Mouse (Mus musculus): ENCODE results near the gene Gabpb2. TPM values are rescaled to one million over a fixed set of nuclear protein-coding genes. Genes with fewer than 3 reads are reported as not detected.
"Not testable (repeated sequence)": the region's sequence is repeated elsewhere in the genome, so short reads cannot be mapped to it uniquely, and the experiment has no call there.

The Gabpb2 gene
- polyA plus RNA-seq, 1 experiment from 2014 or later, result 3.9 TPM

- Histone ChIP-seq H3K27me3 (ENCODE audit: control insufficient read depth, insufficient read depth, low read length) (no peaks in the 10 kb centered on the region), H3K4me2 (replicated peaks) (peak overlapping the region; percentile 70), H3K4me3 (replicated peaks; ENCODE audit: low read length) (peak overlapping the region; percentile 67), H3K27ac (peak overlapping the region; percentile 98), H3K4me1 (replicated peaks; ENCODE audit: control insufficient read depth, insufficient read depth, low read length) (peaks cover 51% of the 10 kb centered on the region), H3K9me3 (ENCODE audit: control insufficient read depth, low read length) (no peaks in the 10 kb centered on the region), H3K9ac (peak overlapping the region; percentile 86), H3K36me3 (replicated peaks; ENCODE audit: control insufficient read depth, insufficient read depth) (peaks cover 48% of the 10 kb centered on the region)
- WGBS, result 4% methylated on average over 1 of the region's 1 CpGs
- ATAC-seq (ENCODE audit: low FRiP score) (no peak), DNase-seq (ENCODE audit: low spot score) (peak; percentile 60)
Measured at GRCm38 (mm10) chr3:95227214-95227613, 9.5 kb upstream of the Gabpb2 start.

DNA sequence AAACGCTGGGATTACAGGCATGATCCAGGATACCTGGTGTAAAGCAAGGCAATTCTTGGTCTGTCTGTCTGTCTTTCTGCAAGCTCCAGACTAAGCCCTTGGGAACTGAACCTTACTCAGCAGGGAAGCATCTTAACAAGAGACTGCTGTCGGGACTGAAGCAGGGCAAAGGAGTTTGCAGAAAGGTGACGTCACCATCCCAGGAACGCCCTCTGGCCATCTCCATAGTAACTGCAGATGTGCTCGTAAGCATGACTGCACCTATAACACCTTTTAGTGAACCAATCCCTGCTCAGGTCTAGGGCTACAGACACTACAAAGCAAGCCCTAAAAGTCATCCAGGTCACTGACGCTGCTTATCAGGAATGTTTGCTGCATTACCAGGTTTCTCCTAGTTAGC is 6.6 kb upstream of the Gabpb2 start:
- H3K9ac ChIP-seq, result no peak overlapping the region

GRCm38 (mm10) chr3:95223041-95223440 is 5.3 kb upstream of the Gabpb2 start:
- H3K36me3 ChIP-seq (replicated peaks; ENCODE audit: control insufficient read depth, insufficient read depth), result peaks cover 76% of the 10 kb centered on the region
- H3K9me3 ChIP-seq (ENCODE audit: control insufficient read depth, low read length), result no peaks in the 10 kb centered on the region
- H3K4me3 ChIP-seq (replicated peaks; ENCODE audit: low read length), result no peak overlapping the region
- no peak overlapping the region for H3K4me2 ChIP-seq (replicated peaks)
- 93% methylated on average over 2 of the region's 2 CpGs for WGBS
- ATAC-seq (ENCODE audit: low FRiP score) (no peak), DNase-seq (ENCODE audit: low spot score) (no peak)
- H3K27me3 ChIP-seq (ENCODE audit: control insufficient read depth, insufficient read depth, low read length), result no peaks in the 10 kb centered on the region
- H3K27ac ChIP-seq, result no peak overlapping the region
- H3K9ac ChIP-seq, result no peak overlapping the region
- H3K4me1 ChIP-seq (replicated peaks; ENCODE audit: control insufficient read depth, insufficient read depth, low read length), result peaks cover 32% of the 10 kb centered on the region

More for the DNA sequence above, 6.6 kb upstream of the Gabpb2 start:
- Histone ChIP-seq H3K36me3 (replicated peaks; ENCODE audit: control insufficient read depth, insufficient read depth) (peaks cover 68% of the 10 kb centered on the region), H3K4me3 (replicated peaks; ENCODE audit: low read length) (no peak overlapping the region), H3K27me3 (ENCODE audit: control insufficient read depth, insufficient read depth, low read length) (no peaks in the 10 kb centered on the region), H3K4me2 (replicated peaks) (peak overlapping the region; percentile 30), H3K9me3 (ENCODE audit: control insufficient read depth, low read length) (no peaks in the 10 kb centered on the region), H3K4me1 (replicated peaks; ENCODE audit: control insufficient read depth, insufficient read depth, low read length) (peaks cover 29% of the 10 kb centered on the region), H3K27ac (no peak overlapping the region)
- ATAC-seq (ENCODE audit: low FRiP score) (no peak), DNase-seq (ENCODE audit: low spot score) (peak; percentile 50)
- 28% methylated on average over 6 of the region's 6 CpGs for WGBS

DNA sequence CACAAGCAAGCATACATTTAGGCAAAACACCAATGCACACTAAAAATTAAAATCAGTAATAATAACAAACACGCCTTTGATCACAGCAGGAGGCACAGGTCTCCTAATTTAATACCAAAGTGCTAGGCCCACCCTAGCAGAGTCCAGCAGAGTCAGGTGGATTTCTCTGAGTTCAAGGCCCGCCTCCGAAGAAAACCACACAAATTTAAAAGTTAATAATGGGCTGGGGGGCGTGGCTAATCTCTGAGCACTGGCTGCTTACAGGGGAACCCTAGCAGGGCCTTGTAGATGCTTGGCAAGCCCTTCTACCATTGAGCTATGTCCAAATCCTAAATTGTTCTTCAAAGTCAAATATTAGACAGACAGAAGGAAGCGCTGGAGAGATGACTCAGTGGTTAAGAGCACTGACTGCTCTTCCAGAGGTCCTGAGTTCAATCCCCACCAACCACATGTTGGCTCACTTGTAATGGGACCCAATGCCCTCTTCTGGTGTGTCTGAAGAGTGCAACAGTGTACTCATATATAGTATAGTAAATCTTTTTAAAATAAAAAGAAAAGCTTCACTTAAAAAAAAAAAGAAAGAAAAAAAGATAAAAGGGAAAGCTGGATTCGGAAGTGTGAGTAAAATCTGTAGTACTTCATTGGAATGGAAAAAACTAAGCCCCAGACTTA is 886 bp upstream of the Gabpb2 start:
- peaks cover 64% of the 10 kb centered on the region for H3K36me3 ChIP-seq (replicated peaks; ENCODE audit: control insufficient read depth, insufficient read depth)
- H3K4me3 ChIP-seq (replicated peaks; ENCODE audit: low read length), result peak overlapping the region; percentile 66

DNA sequence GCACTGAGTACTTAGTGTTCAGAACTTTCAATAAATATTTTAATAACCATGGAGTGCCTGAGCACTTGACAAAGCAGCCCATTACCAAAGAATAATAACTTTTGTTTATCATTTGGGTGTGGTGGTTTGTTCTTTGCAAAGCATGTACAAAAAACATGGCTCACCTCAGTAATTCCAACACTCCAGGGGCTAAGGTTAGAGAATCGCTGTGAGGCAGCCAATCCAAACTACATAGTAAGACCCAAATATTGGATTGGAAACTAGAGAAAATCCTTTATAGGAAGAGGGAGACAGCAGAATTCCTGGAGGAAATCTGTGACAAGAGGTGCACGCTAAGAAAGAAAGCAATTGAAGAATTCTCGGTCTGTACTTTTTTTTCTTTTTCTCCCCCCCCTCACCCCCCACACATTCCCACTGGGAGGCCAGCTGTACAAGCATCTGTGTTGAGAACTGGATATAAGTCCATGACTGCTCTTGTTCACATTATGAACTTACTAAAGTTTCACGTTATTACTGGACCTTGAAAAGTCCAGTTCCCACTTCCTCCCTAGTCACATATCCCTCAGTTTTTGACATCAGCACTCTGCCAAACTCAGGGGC is 961 bp downstream of the Gabpb2 start:
- ATAC-seq (ENCODE audit: low FRiP score) (no peak), DNase-seq (ENCODE audit: low spot score) (no peak)
- 26% methylated on average over 4 of the region's 4 CpGs for WGBS
- peaks cover 47% of the 10 kb centered on the region for H3K36me3 ChIP-seq (replicated peaks; ENCODE audit: control insufficient read depth, insufficient read depth)
- H3K27ac ChIP-seq, result peak overlapping the region; percentile 93
- H3K27me3 ChIP-seq (ENCODE audit: control insufficient read depth, insufficient read depth, low read length), result no peaks in the 10 kb centered on the region
- peak overlapping the region; percentile 66 for H3K4me3 ChIP-seq (replicated peaks; ENCODE audit: low read length)
- H3K9ac ChIP-seq, result peak overlapping the region; percentile 92
- no peaks in the 10 kb centered on the region for H3K9me3 ChIP-seq (ENCODE audit: control insufficient read depth, low read length)
- H3K4me2 ChIP-seq (replicated peaks), result peak overlapping the region; percentile 68
- H3K4me1 ChIP-seq (replicated peaks; ENCODE audit: control insufficient read depth, insufficient read depth, low read length), result 0 out of 2 replicates have a peak, but pooled peaks cover 12% of the 10 kb centered on the region

More for the DNA sequence above, 886 bp upstream of the Gabpb2 start:
- 82% methylated on average over 6 of the region's 6 CpGs for WGBS
- peak overlapping the region; percentile 68 for H3K4me2 ChIP-seq (replicated peaks)
- no peak for ATAC-seq (ENCODE audit: low FRiP score)
- no peak for DNase-seq (ENCODE audit: low spot score)
- H3K27me3 ChIP-seq (ENCODE audit: control insufficient read depth, insufficient read depth, low read length), result no peaks in the 10 kb centered on the region
- no peak overlapping the region for H3K9ac ChIP-seq
- H3K9me3 ChIP-seq (ENCODE audit: control insufficient read depth, low read length), result no peaks in the 10 kb centered on the region
- H3K27ac ChIP-seq, result peak overlapping the region; percentile 93; the same call in 1 of the 2 replicates
- 0 out of 2 replicates have a peak, but pooled peaks cover 12% of the 10 kb centered on the region for H3K4me1 ChIP-seq (replicated peaks; ENCODE audit: control insufficient read depth, insufficient read depth, low read length)

DNA sequence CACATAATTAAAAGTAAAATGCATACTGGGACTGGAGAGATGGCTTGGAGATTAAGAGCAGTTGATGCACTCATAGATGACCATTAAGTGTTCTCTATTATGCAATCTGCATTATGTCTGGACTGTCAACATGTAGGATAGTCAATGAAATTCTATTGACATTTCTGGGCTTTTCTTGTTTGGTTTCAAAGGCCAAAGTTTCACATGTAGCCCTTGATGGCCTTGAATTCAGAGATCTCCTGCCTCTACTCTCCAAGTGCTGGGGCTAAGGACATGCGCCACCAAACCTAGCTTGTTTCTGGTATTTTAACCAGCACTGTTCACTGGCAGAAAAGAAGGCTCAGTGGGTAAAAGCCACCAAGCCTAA is 4.1 kb downstream of the Gabpb2 start:
- DNase-seq (ENCODE audit: low spot score) (no peak), ATAC-seq (ENCODE audit: low FRiP score) (no peak)
- no peaks in the 10 kb centered on the region for H3K27me3 ChIP-seq (ENCODE audit: control insufficient read depth, insufficient read depth, low read length)
- H3K4me3 ChIP-seq (replicated peaks; ENCODE audit: low read length), result no peak overlapping the region
- 0 out of 2 replicates have a peak, but pooled peaks cover 12% of the 10 kb centered on the region for H3K4me1 ChIP-seq (replicated peaks; ENCODE audit: control insufficient read depth, insufficient read depth, low read length)
- H3K4me2 ChIP-seq (replicated peaks), result no peak overlapping the region
- 100% methylated on average over 1 of the region's 1 CpGs for WGBS
- no peak overlapping the region for H3K9ac ChIP-seq
- peaks cover 25% of the 10 kb centered on the region for H3K36me3 ChIP-seq (replicated peaks; ENCODE audit: control insufficient read depth, insufficient read depth)
- H3K9me3 ChIP-seq (ENCODE audit: control insufficient read depth, low read length), result no peaks in the 10 kb centered on the region
- no peak overlapping the region for H3K27ac ChIP-seq

DNA sequence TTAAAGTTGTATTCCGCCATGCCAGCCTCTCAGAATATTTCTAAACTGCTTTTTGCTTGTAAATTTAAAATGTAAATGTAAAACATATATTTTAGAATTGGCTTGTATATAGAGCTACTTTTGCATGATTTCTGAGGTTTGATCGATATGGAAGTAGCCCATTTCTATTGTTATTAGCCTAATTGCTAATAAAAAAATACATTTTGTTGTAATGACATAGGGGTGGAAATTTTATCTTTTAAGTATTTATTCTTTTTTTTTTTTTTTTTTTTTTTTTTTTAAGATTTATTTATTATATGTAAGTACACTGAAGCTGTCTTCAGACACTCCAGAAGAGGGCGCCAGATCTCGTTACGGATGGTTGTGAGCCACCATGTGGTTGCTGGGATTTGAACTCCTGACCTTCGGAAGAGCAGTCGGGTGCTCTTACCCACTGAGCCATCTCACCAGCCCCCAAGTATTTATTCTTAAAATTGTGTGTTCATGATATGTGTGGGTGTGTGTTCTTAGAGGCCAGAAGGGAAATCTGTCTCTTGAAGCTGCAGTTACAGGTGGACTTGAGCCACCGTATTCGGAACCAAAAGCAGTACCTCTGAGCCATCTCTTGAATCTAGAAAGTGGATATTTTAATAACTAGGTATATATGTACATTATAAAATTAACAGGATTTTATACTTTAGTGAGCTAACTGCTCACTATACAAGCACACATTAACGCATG is 4.7 kb downstream of the Gabpb2 start:
- WGBS, result 94% methylated on average over 7 of the region's 10 CpGs
- ATAC-seq (ENCODE audit: low FRiP score); H3K9me3 ChIP-seq (ENCODE audit: control insufficient read depth, low read length); H3K4me1 ChIP-seq (replicated peaks; ENCODE audit: control insufficient read depth, insufficient read depth, low read length); H3K9ac ChIP-seq; H3K4me2 ChIP-seq (replicated peaks); H3K27me3 ChIP-seq (ENCODE audit: control insufficient read depth, insufficient read depth, low read length); DNase-seq (ENCODE audit: low spot score); H3K27ac ChIP-seq; H3K4me3 ChIP-seq (replicated peaks; ENCODE audit: low read length): not testable (repeated sequence)
- H3K36me3 ChIP-seq (replicated peaks; ENCODE audit: control insufficient read depth, insufficient read depth), result peaks cover 29% of the 10 kb centered on the region

- whole genome bisulfite sequencing, result 52% methylated on average over 2 of the region's 2 CpGs
- Histone ChIP-seq H3K9me3 (ENCODE audit: control insufficient read depth, low read length) (no peaks in the 10 kb centered on the region), H3K9ac (no peak overlapping the region), H3K36me3 (replicated peaks; ENCODE audit: control insufficient read depth, insufficient read depth) (peaks cover 41% of the 10 kb centered on the region), H3K27me3 (ENCODE audit: control insufficient read depth, insufficient read depth, low read length) (no peaks in the 10 kb centered on the region), H3K4me2 (replicated peaks) (no peak overlapping the region), H3K4me3 (replicated peaks; ENCODE audit: low read length) (no peak overlapping the region), H3K4me1 (replicated peaks; ENCODE audit: control insufficient read depth, insufficient read depth, low read length) (no peaks in the 10 kb centered on the region), H3K27ac (no peak overlapping the region)
- no peak for DNase-seq (ENCODE audit: low spot score)
- no peak for ATAC-seq (ENCODE audit: low FRiP score)
Measured at GRCm38 (mm10) chr3:95210585-95210984, 7.1 kb downstream of the Gabpb2 start.

DNA sequence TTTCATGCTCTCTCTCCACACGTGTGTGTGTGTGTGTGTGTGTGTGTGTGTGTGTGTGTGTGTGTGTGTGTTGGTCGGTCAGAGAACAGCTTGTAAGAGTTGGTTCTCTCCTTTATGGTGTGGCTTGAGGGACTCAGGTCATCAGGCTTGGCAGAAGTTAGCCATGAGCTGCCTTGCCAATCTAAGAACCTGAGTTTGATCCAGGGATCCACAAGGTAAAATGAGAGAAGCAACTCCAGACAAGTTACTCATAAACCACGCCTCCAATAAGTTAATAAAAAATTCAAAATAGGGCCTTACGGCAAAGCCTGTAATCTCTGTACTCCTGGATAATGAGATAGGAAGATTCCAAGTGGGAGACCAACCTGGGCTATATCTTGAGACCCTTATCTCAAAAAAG is 9.4 kb downstream of the Gabpb2 start:
- Histone ChIP-seq H3K27ac (no peak overlapping the region), H3K9ac (no peak overlapping the region), H3K4me1 (replicated peaks; ENCODE audit: control insufficient read depth, insufficient read depth, low read length) (no peaks in the 10 kb centered on the region), H3K4me2 (replicated peaks) (no peak overlapping the region), H3K4me3 (replicated peaks; ENCODE audit: low read length) (no peak overlapping the region), H3K27me3 (ENCODE audit: control insufficient read depth, insufficient read depth, low read length) (no peaks in the 10 kb centered on the region), H3K9me3 (ENCODE audit: control insufficient read depth, low read length) (no peaks in the 10 kb centered on the region), H3K36me3 (replicated peaks; ENCODE audit: control insufficient read depth, insufficient read depth) (peaks cover 54% of the 10 kb centered on the region)
- no peak for DNase-seq (ENCODE audit: low spot score)
- WGBS, result 93% methylated on average over 4 of the region's 4 CpGs
- no peak for ATAC-seq (ENCODE audit: low FRiP score)

Measured in hindbrain, embryonic 14.5 days (tissue).